Mouse (Mus musculus) macrophage (primary cell): ENCODE measurements around the gene Dusp23. TPM values are rescaled to one million over a fixed set of nuclear protein-coding genes. Genes with fewer than 3 reads are reported as not detected.

Source experiments
- H3K27ac ChIP-seq: fragments of 350-480 bp; formaldehyde crosslinking; 2 replicates; pipeline ENCODE4 v1.9.0; 2021
- H3K36me3 ChIP-seq: fragments of 350-480 bp; formaldehyde crosslinking; 2 replicates; pipeline ENCODE4 v1.9.0; 2021; ENCODE audit errors: inconsistent target
- H3K4me3 ChIP-seq: fragments of 350-480 bp; formaldehyde crosslinking; 2 replicates; pipeline ENCODE4 v1.9.0; 2021; ENCODE audit errors: inconsistent target
- H3K79me2 ChIP-seq: fragments of 350-480 bp; formaldehyde crosslinking; 2 replicates; pipeline ENCODE4 v1.9.0; 2021; ENCODE audit errors: inconsistent target
- WGBS: methylation state at CpG from one replicate; pipeline ENCODE4 v1.1.7; 2026; ENCODE audit warnings: inconsistent platforms; ENCODE audit not compliant: missing documents; 5-methylcytosine and 5-hydroxymethylcytosine counted together
- polyA plus RNA-seq: library from polyadenylated mRNA; stranded (reverse); fragments of 250-400 nt; gene quantifications from 3 replicates; pipeline ENCODE4 v1.2.4, GENCODE M21; 2018; ENCODE audit warnings: inconsistent platforms

The Dusp23 gene
- polyA plus RNA-seq, 1 experiment from 2014 or later: 19.7 TPM

DNA sequence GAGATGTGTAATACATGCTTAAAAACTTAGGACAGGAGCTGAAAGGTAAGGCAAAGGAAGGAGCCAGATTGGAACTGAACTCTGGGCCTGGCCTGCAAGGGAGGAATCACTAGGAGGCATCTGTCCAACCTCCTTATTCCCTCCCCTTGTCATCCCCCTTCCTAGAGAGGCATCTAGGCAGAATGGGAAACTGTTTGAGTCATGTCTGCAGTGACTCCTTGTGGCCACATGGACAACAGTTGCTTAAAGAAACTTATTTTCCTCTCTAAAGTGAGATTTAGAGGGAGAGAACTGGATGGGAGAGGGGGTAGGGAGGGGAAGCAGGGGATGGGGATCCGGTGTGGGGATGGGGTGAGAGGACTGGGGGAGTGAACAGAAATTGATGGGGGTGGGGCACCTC is 20.0 kb downstream of the Dusp23 start:
- 33% methylated on average over 1 of the region's 1 CpGs for whole genome bisulfite sequencing
- Histone ChIP-seq H3K36me3 (no peaks in the 10 kb centered on the region), H3K4me3 (no peak overlapping the region), H3K27ac (no peak overlapping the region), H3K79me2 (no peaks in the 10 kb centered on the region)

DNA sequence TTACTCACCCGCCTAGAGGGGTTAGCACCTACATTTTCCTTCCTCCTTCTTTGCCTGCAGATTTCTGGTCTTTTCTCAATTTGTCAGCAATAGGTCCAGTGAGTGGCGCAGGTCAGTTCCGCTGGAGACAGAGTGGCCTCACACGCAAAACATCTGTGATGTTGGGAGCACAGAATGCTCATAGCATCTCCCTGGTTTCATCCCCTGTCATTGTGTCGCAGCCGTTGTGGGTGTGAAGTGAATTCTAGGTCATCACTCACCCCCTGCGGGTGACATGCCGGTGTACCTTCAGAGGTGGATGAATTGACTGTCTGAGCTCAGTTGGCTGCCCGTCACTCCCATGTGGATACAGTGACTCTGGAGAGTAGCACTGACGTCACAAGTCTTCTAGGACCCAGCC is 21.5 kb downstream of the Dusp23 start:
- Histone ChIP-seq H3K4me3 (no peak overlapping the region), H3K27ac (no peak overlapping the region), H3K79me2 (no peaks in the 10 kb centered on the region), H3K36me3 (no peaks in the 10 kb centered on the region)
- WGBS: 87% methylated on average over 10 of the region's 10 CpGs

DNA sequence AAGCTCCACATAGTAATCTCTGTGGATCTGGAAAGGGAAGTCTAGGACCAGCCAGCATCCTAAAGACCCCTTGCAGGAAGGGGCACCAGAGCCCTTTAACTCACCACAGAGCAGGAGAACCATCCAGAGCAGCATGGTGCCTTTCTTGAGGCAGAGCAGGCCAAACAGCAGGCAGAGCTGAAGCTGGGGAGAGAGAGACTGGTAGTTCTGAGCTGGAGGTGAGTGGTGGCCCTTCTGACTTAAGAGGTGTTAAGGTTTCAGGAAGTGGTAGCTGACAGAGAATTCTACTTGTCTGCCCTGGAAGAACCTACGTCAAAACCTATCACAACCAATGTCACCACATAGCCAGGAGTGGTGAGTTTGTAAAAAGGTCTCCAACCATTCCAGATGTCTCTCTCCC is 30.4 kb downstream of the Dusp23 start, which contains the start of gene Fcrl6:
TSS of gene Fcrl6 (minus strand) at position 226 of the 400 bp plus-strand sequence.
- Histone ChIP-seq H3K36me3 (no peaks in the 10 kb centered on the region), H3K4me3 (no peak within 1 kb of the TSS), H3K27ac (no peak within 1 kb of the TSS), H3K79me2 (no peaks in the 10 kb centered on the region)
- 67% methylated on average over 1 of the region's 1 CpGs for WGBS

DNA sequence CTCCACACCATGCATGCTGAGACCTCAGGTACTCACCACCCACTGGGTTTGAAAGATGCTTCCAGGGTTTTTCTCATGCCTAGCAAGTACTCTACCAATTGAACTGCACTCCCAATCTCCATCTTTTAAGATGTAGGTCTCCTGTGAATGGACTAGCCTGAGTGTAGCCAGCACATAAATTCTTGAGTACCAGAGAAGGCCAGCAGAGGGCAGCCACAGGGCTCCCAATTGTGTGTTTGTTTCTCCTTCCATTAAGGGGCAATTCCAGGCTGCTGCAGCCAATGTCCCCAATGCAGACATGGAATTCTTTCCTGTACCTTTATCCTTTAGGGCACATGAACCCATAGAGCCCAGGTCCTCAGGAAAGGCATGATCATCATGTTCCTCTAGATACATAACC is 38.3 kb downstream of the Dusp23 start:
- H3K4me3 ChIP-seq: no peak overlapping the region
- H3K79me2 ChIP-seq: peaks cover 5% of the 10 kb centered on the region; the same call in 1 of the 2 replicates
- no peaks in the 10 kb centered on the region for H3K36me3 ChIP-seq
- H3K27ac ChIP-seq: no peak overlapping the region

DNA sequence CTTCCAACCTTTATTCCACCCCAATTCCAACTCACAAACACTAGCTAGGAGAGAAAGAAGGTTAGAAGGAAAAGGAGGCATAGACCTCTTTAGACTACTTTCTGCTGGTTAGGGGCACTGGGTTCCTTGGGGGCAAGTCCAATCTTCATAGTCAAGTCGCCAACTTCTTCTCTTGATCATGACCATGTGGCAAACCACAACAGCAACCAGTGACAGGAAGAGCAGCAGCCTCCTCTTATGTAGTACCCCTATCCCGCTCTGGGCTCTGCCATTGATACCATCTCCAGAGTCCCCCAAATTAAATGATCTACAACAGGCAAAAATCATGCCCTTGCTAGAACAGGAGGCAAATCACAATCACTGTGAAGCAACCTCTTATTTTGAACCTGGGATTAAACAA is 38.8 kb downstream of the Dusp23 start:
- Histone ChIP-seq H3K79me2 (peaks cover 6% of the 10 kb centered on the region; the same call in 1 of the 2 replicates), H3K4me3 (no peak overlapping the region)
- WGBS: 29% methylated on average over 2 of the region's 2 CpGs

DNA sequence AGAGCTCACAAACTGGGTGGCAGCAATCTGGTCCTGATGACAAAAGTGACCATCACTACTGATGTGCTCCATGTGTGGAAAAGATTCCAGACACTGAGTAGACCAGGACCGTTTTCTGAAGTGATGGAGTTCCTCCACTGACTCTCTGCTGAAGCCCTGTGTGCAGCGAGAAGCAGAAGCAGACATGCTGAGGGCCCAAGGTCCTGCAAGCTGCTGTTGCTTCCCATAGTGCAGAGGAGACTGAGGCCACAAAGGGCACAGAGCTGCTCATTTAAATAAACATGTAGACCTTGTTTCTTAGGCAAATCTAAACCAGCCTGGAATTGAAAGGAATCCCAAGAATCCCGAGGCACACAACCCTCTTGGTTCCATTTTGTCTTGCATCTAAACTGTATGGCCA is 39.4 kb downstream of the Dusp23 start:
- H3K4me3 ChIP-seq: no peak overlapping the region
- 94% methylated on average over 3 of the region's 3 CpGs for WGBS

More for the DNA sequence above, 38.8 kb downstream of the Dusp23 start:
- no peak overlapping the region for H3K27ac ChIP-seq
- H3K36me3 ChIP-seq: no peaks in the 10 kb centered on the region

DNA sequence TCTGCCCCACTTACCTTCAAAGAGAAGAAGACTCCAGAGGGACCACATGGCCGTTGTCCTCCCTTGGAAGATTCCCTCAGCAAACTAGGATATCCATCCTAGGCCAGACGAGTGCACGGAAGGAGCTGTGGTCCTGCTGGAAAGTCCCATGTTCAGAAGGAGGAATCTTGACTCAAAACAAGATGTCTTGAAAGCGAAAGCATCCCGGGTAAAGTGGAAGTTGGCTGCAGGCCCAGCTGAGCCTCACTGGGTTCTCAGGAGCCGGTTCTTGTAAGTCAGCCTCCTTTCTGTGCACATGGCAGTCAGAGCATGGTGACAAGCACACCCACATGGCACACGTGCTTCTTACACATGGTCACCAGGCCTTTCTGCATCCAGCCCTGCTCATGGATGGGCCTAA is 42.4 kb downstream of the Dusp23 start, which contains the start of gene Slamf8:
TSS of gene Slamf8 (minus strand) at position 184 of the 400 bp plus-strand sequence.
- 23% methylated on average over 7 of the region's 7 CpGs for WGBS
- Histone ChIP-seq H3K79me2 (peaks cover 6% of the 10 kb centered on the region; the same call in 1 of the 2 replicates), H3K36me3 (no peaks in the 10 kb centered on the region), H3K4me3 (no peak within 1 kb of the TSS), H3K27ac (peak within 1 kb of the TSS; percentile 25; the same call in 1 of the 2 replicates)

More for the DNA sequence above, 39.4 kb downstream of the Dusp23 start:
- Histone ChIP-seq H3K79me2 (peaks cover 6% of the 10 kb centered on the region; the same call in 1 of the 2 replicates), H3K27ac (no peak overlapping the region), H3K36me3 (no peaks in the 10 kb centered on the region)

DNA sequence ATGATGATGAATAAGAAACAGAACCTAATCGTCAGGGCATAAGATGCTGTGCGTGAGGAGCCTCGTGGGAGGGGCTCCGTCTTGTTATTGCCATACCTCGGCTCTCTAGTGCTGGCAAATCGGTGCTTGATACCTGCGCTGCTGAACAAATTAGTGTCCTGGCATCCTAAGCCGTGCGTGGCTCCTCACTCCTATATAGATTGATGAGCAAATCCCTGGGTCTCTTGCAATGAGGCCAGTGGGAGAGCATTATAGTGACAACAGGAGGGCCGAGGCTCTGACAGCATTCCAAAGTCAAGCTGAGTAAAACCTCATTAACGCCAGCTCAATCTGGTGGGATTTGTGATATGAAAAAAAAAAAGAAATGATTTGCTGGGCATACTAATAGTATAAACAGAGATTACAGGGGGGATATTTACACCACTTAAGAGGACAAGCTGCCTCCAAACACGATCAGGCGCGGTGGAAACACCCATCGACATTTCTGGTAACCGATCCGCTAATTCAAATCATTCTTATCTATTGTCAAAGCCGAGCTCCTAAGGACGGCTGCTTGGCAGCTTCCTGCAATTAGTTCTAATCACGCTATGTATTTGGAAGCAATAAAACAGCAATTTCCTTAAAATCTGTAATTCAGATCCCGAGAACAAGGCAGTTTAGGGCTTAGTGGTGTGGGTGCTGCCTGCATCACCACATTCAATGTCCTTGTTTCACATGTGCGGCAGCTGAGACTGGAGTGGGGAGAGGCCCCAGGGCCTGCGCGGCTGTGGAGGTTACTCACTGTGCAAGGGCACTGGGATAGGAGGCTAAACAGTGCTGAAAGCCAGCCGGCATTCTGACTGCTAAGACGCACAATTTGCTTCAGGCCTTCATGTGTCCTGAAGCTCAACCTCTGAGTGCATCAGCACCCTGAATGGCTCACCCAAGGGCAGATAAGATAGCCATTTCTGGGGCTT is 46.9 kb downstream of the Dusp23 start:
- no peaks in the 10 kb centered on the region for H3K36me3 ChIP-seq
- no peak overlapping the region for H3K4me3 ChIP-seq
- WGBS: 84% methylated on average over 25 of the region's 26 CpGs
- H3K79me2 ChIP-seq: peaks cover 6% of the 10 kb centered on the region; the same call in 1 of the 2 replicates
- no peak overlapping the region for H3K27ac ChIP-seq

DNA sequence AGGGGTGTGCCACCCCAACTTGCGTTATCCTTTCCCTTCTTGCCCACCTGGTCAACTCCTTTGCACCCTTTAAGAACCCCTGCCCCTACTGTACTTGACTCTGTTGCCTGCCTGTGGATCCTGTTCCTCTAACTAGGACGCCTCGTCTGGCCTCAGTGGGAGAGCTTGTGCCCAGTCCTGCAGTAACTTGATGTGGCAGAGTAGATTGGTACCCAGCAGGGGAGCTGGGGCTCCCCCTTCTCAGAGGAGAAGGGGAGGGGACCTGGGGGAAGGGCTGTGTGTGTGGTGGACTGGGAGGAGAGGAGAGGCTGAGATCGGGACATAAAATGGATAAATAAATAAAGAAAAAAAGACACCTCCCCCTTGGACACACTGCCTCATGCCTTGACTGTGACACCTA is 47.7 kb downstream of the Dusp23 start:
- Histone ChIP-seq H3K79me2 (peaks cover 6% of the 10 kb centered on the region; the same call in 1 of the 2 replicates), H3K27ac (no peak overlapping the region), H3K36me3 (no peaks in the 10 kb centered on the region), H3K4me3 (no peak overlapping the region)
- WGBS: 92% methylated on average over 4 of the region's 4 CpGs

DNA sequence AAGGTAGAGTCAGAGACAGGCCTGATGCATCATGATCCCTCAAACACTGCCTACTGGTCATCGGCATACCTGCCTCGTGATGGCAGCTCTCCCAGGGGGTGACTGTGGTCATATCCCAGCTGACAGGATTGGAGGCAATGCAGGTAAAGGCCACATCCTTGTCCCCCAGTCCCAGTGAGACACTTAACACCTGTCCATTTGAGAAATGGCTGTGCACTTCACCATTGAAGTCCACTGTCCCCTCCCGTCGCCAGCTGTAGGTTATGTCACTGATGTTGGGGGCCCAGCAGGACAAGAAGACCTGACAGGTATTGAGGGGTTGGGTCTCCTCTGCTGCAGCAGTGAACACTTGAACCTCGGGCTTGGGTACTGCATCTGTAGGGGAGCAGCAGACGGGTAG is 48.5 kb downstream of the Dusp23 start:
- WGBS: 96% methylated on average over 6 of the region's 6 CpGs
- Histone ChIP-seq H3K4me3 (no peak overlapping the region), H3K79me2 (no peaks in the 10 kb centered on the region; the same call in 1 of the 2 replicates), H3K36me3 (no peaks in the 10 kb centered on the region), H3K27ac (no peak overlapping the region)

DNA sequence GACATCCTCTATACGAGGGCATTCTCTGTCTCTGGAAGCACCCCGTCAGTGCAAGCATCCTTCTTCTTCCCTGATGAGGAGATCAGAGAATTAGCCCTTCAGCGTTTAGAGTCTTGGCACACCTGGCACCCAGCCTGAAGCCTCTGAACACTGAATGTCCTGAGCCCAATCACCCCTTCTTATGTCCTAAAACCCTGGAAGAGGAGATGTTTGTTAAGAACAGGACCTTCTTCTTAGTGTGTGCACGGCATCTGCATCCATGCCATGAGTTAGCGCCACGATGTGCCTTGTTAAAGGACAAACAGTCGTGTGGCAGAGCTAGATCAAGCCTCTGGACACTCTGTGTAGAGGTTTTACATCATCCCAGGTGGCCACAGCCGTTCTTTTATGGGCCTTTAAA is 50.3 kb downstream of the Dusp23 start:
- 90% methylated on average over 8 of the region's 8 CpGs for WGBS
- Histone ChIP-seq H3K4me3 (no peak overlapping the region), H3K36me3 (no peaks in the 10 kb centered on the region), H3K79me2 (no peaks in the 10 kb centered on the region), H3K27ac (no peak overlapping the region)

Other genes starting within 250 kb of the Dusp23 start
- gene Slamf9, start 157.6 kb downstream of the Dusp23 start, polyA plus RNA-seq: 8.4 to 43.7 TPM (median 12.1 TPM) in 3 replicates
- 0.24 to 1.5 TPM (median 0.64 TPM) in 3 replicates for gene Igsf9, start 151.2 kb downstream of the Dusp23 start, polyA plus RNA-seq
- 178 to 475 TPM (median 441 TPM) in 3 replicates for gene Tagln2, start 132.9 kb downstream of the Dusp23 start, polyA plus RNA-seq
- gene Cfap45, start 112.2 kb downstream of the Dusp23 start, polyA plus RNA-seq: 1.6 to 2.7 TPM (median 1.7 TPM) in 3 replicates
- gene Vsig8, start 77.0 kb downstream of the Dusp23 start, polyA plus RNA-seq: 0.23 to 0.37 TPM (median 0.32 TPM) in 3 replicates
- 4.9 to 26.0 TPM (median 20.1 TPM) in 3 replicates for gene Slamf8, start 42.4 kb downstream of the Dusp23 start, polyA plus RNA-seq
- gene Fcrl6, start 30.4 kb downstream of the Dusp23 start, polyA plus RNA-seq: not detected in 3 replicates
- gene Crp, start 65.1 kb upstream of the Dusp23 start, polyA plus RNA-seq: not detected in 3 replicates